Mouse (Mus musculus): ENCODE results near the gene Emp3.
"Not testable (repeated sequence)": the region's sequence is repeated elsewhere in the genome, so short reads cannot be mapped to it uniquely, and the experiment has no call there.

Gene Emp3

DNA sequence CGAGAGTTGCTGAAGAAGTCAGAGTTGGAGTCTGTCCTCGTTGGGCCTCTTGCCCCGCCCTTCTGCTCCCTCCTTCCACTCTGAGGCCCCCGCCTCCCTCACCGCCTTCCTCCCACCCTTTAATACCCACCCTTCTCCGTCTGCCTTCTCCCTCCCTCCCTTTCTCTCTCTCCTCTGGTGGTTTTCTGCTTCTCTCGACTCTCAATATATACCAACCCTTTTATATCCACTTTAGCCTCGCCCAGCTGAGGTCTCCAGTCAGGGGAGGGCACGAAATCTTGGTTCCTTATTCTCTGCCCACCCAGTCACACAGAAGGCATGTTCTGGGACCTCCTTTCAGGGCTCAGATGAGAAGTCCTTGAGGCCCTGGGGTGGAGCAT lies at the start of gene Emp3:
Gene Emp3, minus strand, starts transcription at position 163 of the 380 bp plus-strand sequence.
- DNase-seq (ENCODE audit: low spot score), result peak; percentile 42

- DNase-seq (ENCODE audit: low spot score), result no peak
These were observed 35.4 kb upstream of the Emp3 start for GRCm38 (mm10) chr7:45956611-45957010.

DNA sequence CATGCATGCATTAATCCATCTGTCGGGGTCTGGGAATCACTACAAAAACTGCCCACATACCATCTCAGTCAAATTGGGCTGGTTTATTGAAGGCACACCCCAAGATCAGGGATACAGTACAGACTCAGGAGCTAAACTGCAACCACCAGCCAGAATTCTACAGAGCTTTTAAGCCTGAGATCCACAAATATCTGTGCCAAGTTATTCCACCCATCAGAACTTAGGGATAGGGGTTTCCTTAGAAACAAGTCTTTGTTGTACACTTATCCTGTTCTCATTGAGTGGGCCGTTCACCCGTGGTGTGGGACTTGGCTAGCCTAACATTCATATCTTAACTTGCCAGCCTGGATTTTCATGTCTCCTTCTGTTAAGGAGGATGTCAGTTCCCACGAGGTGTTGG lies 27.9 kb upstream of the Emp3 start:
- DNase-seq (ENCODE audit: low spot score), result no peak

GRCm38 (mm10) chr7:45943280-45943679 lies 22.1 kb upstream of the Emp3 start:
- DNase-seq (ENCODE audit: low spot score), result not testable (repeated sequence)

DNA sequence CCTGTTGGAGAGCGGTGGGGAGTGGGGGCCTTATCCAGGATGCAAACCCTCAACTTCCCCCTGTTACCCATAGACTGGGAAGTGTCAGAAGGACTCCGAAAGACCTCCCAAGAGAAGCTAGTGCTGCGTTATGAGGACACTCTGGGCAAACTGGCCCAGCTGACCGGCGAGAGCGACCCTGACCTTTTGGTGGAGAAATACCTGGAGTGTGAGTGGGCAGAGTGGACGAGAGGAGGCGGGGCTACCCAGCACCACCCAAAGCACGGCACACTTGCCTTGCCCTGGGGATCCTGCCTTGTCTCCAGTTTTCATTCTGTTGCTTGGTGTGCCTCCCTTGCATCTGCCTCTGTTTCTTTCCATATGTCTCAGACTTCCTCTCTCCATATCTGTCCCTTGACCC lies 20.8 kb upstream of the Emp3 start:
- no peak for DNase-seq (ENCODE audit: low spot score)

DNA sequence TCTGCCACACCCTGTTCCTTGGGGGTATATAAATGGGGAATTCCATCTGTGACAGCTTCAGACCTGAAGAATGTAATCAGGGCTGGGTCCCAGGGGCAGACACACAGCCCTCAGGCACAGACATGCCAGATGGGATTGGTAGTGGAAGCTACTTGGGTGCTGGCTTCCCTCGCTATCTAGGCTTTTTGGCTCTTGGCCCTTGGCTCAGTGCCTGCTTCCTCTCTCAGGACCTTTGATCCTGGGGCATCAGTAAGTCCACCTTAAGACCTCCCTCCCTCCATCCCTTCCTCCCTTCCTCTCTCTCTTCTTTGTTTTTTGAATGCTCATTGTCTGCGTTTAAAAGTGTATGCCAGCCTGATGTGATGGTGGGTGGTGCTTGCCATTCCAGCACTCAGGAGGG lies 18.6 kb upstream of the Emp3 start:
- no peak for DNase-seq (ENCODE audit: low spot score)

GRCm38 (mm10) chr7:45935114-45935513 lies 13.9 kb upstream of the Emp3 start:
- DNase-seq (ENCODE audit: low spot score), result peak; percentile 58

DNA sequence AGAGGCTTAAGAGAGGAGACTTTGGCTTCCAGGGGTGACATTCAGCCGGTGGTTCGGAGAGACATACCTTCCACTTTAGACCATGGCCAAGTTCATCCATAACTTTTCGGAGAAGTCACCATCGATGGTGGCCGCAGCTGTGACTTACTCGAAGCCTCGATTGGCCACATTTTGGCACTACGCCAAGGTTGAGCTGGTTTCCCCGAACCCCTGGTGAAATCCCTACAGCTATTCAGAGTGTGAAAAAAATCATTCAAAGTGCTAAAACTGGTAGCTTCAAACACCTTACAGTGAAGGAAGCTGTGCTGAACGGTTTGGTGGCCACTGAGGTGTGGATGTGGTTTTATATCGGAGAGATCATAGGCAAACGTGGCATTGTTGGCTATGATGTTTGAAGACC lies 12.6 kb upstream of the Emp3 start:
- not testable (repeated sequence) for DNase-seq (ENCODE audit: low spot score)

GRCm38 (mm10) chr7:45929688-45930087 lies 8.5 kb upstream of the Emp3 start:
- no peak for DNase-seq (ENCODE audit: low spot score)

- DNase-seq (ENCODE audit: low spot score), result no peak
These were observed 7.6 kb upstream of the Emp3 start for GRCm38 (mm10) chr7:45928626-45929295.

DNA sequence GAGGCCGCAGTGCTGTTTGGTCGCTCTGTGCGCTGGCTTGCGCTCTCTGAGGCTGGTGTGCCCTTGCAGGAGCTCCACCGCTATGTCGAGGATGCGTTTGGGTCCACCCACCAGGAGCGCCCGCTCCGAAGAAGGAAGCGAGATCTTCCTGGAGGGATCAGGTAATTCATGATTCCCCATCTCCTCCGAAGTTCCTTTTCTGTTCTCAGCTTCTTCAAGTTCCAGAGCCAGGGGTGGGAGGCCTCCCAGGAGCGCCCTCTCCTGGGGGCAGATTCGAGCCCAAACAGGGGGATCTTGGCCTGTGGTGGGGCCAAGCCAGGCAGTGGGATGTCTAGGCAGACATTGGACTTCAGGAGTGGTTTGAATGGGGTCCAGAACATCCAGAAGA lies 3.2 kb upstream of the Emp3 start:
- DNase-seq (ENCODE audit: low spot score), result no peak

GRCm38 (mm10) chr7:45923762-45924428 lies 2.7 kb upstream of the Emp3 start, which contains the start of gene Ccdc114:
Gene Ccdc114 (plus strand): TSS chr7:45924072.
- peak; percentile 57 for DNase-seq (ENCODE audit: low spot score)

- peak; percentile 89 for DNase-seq (ENCODE audit: low spot score)
These were observed 1.9 kb upstream of the Emp3 start for GRCm38 (mm10) chr7:45922928-45923761.

- no peak for DNase-seq (ENCODE audit: low spot score)
These were observed 871 bp upstream of the Emp3 start for GRCm38 (mm10) chr7:45921950-45922600.

GRCm38 (mm10) chr7:45920583-45921241 lies 492 bp downstream of the Emp3 start:
- peak; percentile 44 for DNase-seq (ENCODE audit: low spot score)

DNA sequence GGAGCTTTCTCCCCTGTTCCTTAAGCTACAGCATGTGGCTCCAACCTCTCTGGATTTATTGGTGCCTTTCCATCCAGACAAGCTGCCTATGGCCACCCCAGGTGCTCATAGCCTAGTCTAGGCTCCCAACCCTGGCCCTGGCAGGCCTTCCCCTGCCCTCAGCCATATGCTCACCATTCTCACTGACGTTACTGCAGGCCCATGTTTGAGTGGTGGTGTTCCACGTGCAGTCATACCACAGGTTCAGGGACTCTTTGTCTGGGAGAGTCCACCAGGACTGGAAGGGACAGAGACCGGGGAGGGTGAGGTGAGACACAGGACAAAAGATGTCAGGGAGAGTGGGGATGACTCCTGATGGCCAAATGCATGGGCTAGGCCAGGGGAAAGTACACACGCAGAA lies 1.4 kb downstream of the Emp3 start:
- DNase-seq (ENCODE audit: low spot score), result no peak

GRCm38 (mm10) chr7:45919083-45919671 lies 2.0 kb downstream of the Emp3 start:
- DNase-seq (ENCODE audit: low spot score), result peak; percentile 22

DNA sequence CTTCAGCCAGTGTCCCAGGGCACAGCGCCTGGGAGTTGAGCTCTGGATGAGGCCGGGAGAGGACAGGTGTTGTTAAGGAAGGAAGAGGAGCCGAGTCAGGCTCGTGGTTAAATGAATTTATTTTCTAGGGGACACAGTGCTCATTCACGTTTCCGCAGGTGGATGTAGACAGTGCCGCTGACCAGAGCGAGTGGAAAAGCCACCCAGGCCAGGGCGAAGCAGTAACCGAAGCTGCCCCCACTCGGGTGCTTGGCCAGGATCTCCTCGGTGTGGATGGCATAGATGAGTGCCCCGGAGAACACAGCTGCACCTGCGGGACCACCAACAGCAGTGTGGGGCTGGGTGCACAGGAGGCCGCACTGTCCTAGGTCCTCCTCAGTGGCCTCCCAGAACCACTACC lies 3.3 kb downstream of the Emp3 start:
- no peak for DNase-seq (ENCODE audit: low spot score)

DNA sequence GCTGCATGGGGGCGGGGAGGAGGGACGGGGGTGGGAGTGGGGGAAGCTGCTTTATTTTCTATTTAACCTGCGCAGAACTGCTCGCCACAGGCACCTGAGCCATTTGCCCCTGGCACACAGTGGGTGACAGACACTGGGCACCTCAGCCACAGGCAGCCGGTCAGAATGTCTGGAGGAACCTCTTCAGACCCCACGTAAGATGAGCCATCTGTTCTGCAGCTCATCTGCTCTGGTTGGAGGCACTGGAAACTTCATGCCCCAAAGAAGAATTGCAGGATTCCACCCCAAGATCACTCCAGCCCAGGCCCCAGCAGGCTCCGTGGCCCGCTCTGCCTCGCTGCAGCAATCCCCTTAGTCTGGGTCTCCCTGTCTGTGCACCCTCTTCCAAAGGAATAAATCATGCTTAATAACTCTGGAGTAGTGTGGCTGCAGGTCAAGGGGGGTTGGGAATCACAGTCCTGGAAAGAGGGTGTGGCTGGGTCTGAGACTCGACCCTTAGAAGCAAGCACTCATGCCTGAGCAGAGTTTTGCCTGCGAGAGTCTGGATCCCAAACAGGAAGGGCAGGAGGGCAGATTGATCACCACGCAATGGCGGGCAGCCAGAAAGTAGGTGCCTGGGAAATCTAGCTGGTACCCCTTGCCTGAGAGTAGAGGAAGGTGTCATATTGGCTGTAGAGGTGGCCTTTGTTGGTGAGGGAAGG lies 4.0 kb downstream of the Emp3 start:
- no peak for DNase-seq (ENCODE audit: low spot score)

DNA sequence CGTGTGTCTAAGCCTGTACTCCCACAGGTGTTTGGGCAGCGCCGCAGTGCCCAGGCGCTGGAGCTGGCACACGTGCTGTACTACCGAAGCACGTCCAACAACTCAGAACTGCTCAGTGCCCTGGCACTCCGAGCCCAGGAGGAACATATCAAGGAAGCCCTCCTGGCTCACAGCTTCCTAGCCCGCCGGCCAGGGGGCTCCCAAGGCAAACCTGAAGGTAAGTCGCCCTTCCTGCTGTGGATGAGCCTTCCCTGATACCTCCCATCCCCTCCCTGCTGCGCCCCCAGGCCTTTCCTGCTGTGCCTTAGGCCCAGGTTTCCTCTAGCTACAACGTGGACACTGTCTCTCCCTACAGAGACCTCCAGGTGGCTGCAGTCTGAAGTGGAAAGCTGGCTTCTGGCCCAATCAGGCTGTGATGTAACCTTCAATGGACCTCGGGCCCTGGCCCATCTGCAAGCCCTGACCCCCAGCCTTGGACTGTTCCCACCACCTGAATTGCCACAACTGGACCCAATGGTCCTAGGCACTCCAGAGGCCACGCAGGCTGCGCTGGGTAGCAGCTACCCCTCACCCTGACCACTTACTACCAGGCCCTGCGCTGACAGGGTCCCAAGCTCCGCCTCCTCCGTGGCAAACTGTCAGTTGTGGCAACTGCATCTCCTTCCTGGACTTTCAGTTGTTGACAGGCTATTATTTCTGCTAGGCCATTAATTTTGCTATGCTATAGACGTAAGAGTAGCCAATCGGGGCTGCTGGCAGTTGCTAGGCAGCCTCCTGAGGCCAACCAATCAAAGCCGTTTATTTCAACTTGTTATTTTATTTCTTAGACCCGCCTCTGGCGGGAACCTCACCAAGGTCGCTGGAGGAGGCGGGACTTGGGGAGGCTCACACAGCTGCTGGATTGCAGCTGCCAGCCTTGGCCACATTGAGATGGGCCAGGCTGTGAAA lies 4.9 kb downstream of the Emp3 start:
- DNase-seq (ENCODE audit: low spot score), result peak; percentile 36
